In the genomic region with DNA sequence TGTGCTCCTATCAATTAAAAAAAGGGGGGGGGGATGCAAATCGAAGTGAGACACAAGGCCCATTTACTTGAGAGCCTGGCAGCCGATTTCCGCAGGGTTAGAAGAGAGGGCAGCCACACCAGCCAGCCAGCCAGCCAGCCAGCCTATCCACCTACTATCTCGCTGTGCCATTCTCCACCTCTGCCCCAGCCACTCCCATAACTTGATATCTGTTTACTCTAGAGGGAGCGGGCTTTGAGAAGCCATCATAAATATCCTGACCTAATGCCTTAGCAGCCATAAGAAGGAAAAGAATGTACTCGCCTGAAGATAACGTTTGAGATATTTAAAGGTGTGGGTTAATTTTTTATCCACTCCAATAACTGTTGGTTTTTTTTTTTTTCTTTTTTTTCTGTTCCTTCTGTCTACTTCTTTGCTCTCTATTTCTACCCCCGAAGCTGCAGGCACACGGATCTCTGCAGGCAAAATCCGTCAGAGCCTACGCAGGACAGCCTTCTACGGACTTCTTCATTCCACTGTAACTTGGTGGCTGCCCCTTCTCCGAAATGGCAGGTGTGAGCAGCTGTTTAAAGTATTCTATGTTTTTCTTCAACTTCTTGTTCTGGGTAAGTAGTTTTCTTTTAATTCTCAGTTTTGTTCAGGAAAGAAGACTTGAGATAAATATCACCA, we compare ENCODE assay signal across 9 mouse cellular contexts. TPM values are rescaled to one million over a fixed set of nuclear protein-coding genes. Genes with fewer than 3 reads are reported as not detected.
DNase-seq lines count a peak whose midpoint lies in the region; ATAC-seq and TF ChIP-seq lines count a peak whose summit lies in the region.
"Had no signal": no experiment of that assay in that cellular context is flagged by ENCODE, and none has a peak within 500 bp of the region (broad histone marks: within the 10 kb centered on the region; RNA-seq: fewer than 3 reads in every experiment).

No protein-coding gene starts in this region.

- H3K4me3 ChIP-seq in heart, embryonic 16.5 days (ENCODE audit: low read length): no peak overlapping the region
- H3K4me3 ChIP-seq in kidney, embryonic 16.5 days (ENCODE audit: low read length): peak overlapping the region; percentile 17; the same call in 1 of the 2 replicates
- H3K4me3 ChIP-seq in lung, postnatal 0 days (ENCODE audit: low read depth, low read length): peak overlapping the region; percentile 36
- peak overlapping the region; percentile 32 for H3K4me3 ChIP-seq in stomach, postnatal 0 days (ENCODE audit: low read depth, low read length)
- no peak overlapping the region for H3K4me3 ChIP-seq in forebrain, embryonic 13.5 days
- no peak overlapping the region for H3K4me3 ChIP-seq in forebrain, embryonic 12.5 days (replicated peaks)

- H3K4me1 ChIP-seq in heart, embryonic 16.5 days (ENCODE audit: control insufficient read depth, insufficient read depth, low read length): 0 out of 2 replicates have a peak, but pooled peaks cover 5% of the 10 kb centered on the region
- H3K4me1 ChIP-seq in kidney, embryonic 16.5 days (ENCODE audit: insufficient read depth, low read length): no peaks in the 10 kb centered on the region; the same call in 1 of the 2 replicates
- peaks cover 8% of the 10 kb centered on the region; the same call in 1 of the 2 replicates for H3K4me1 ChIP-seq in lung, postnatal 0 days (ENCODE audit: insufficient read depth, low read depth, low read length)
- H3K4me1 ChIP-seq in stomach, postnatal 0 days (replicated peaks; ENCODE audit: control insufficient read depth, insufficient read depth): no peaks in the 10 kb centered on the region; the same call in 1 of the 2 replicates
- no peaks in the 10 kb centered on the region for H3K4me1 ChIP-seq in forebrain, embryonic 13.5 days
- H3K4me1 ChIP-seq in forebrain, embryonic 12.5 days: no peaks in the 10 kb centered on the region

- H3K9me3 ChIP-seq in heart, embryonic 16.5 days (replicated peaks; ENCODE audit: control insufficient read depth, low read length): no peaks in the 10 kb centered on the region
- H3K9me3 ChIP-seq in kidney, embryonic 16.5 days (ENCODE audit: low read length): no peaks in the 10 kb centered on the region
- H3K9me3 ChIP-seq in lung, postnatal 0 days (ENCODE audit: low read length): no peaks in the 10 kb centered on the region
- H3K9me3 ChIP-seq in stomach, postnatal 0 days (ENCODE audit: control insufficient read depth, low read length): no peaks in the 10 kb centered on the region
- no peaks in the 10 kb centered on the region for H3K9me3 ChIP-seq in forebrain, embryonic 13.5 days (replicated peaks)
- no peaks in the 10 kb centered on the region for H3K9me3 ChIP-seq in forebrain, embryonic 12.5 days

- peak; percentile 95 for TF ChIP-seq EP300 in lung, postnatal 0 days (IDR thresholded peaks at IDR 0.05)
- TF ChIP-seq EP300 in stomach, postnatal 0 days (optimal IDR thresholded peaks at IDR 0.05): no peak

- no peaks in the 10 kb centered on the region for H3K27me3 ChIP-seq in heart, embryonic 16.5 days (ENCODE audit: control insufficient read depth, insufficient read depth, low read length)
- H3K27me3 ChIP-seq in kidney, embryonic 16.5 days (ENCODE audit: insufficient read depth, low read length): no peaks in the 10 kb centered on the region
- no peaks in the 10 kb centered on the region for H3K27me3 ChIP-seq in lung, postnatal 0 days (replicated peaks; ENCODE audit: insufficient read depth, low read length)
- no peaks in the 10 kb centered on the region for H3K27me3 ChIP-seq in stomach, postnatal 0 days (ENCODE audit: control insufficient read depth, insufficient read depth, low read length)
- H3K27me3 ChIP-seq in forebrain, embryonic 13.5 days: no peaks in the 10 kb centered on the region
- H3K27me3 ChIP-seq in forebrain, embryonic 12.5 days: no peaks in the 10 kb centered on the region

- H3K27ac ChIP-seq in heart, embryonic 16.5 days (ENCODE audit: low read length): no peak overlapping the region
- peak overlapping the region; percentile 63 for H3K27ac ChIP-seq in kidney, embryonic 16.5 days (ENCODE audit: low read length)
- H3K27ac ChIP-seq in lung, postnatal 0 days (ENCODE audit: low read length): peak overlapping the region; percentile 77
- peak overlapping the region; percentile 80 for H3K27ac ChIP-seq in stomach, postnatal 0 days (replicated peaks)
- no peak overlapping the region for H3K27ac ChIP-seq in forebrain, embryonic 13.5 days
- H3K27ac ChIP-seq in forebrain, embryonic 12.5 days: no peak overlapping the region

- no peak for TF ChIP-seq CTCF in lung, postnatal 0 days (IDR thresholded peaks at IDR 0.05)
- TF ChIP-seq CTCF in stomach, postnatal 0 days (IDR thresholded peaks at IDR 0.05; ENCODE audit: low read depth): no peak

- intact Hi-C loops in heart, postnatal 10 days (cut with DNase I): no loop called here

- WGBS in heart, embryonic 16.5 days: 38% methylated on average over 13 of the region's 13 CpGs
- WGBS in kidney, embryonic 16.5 days: 21% methylated on average over 13 of the region's 13 CpGs
- WGBS in lung, postnatal 0 days: 23% methylated on average over 13 of the region's 13 CpGs
- WGBS in stomach, postnatal 0 days: 8% methylated on average over 13 of the region's 13 CpGs
- 75% methylated on average over 13 of the region's 13 CpGs for WGBS in forebrain, embryonic 13.5 days
- WGBS in forebrain, embryonic 12.5 days: 70% methylated on average over 13 of the region's 13 CpGs

- no peak overlapping the region for H3K9ac ChIP-seq in heart, embryonic 16.5 days (ENCODE audit: low read length)
- H3K9ac ChIP-seq in kidney, embryonic 16.5 days (replicated peaks; ENCODE audit: low read length): no peak overlapping the region
- H3K9ac ChIP-seq in lung, postnatal 0 days (replicated peaks; ENCODE audit: low read depth): peak overlapping the region; percentile 30
- H3K9ac ChIP-seq in stomach, postnatal 0 days (ENCODE audit: low read length): 0 out of 2 replicates have a peak overlapping the region, but pooled peaks have one; percentile 38
- no peak overlapping the region for H3K9ac ChIP-seq in forebrain, embryonic 13.5 days
- H3K9ac ChIP-seq in forebrain, embryonic 12.5 days: no peak overlapping the region

- DNase-seq in heart, postnatal 10 days: no peak
- DNase-seq in lung, postnatal 0 days (ENCODE audit: low spot score): peak; percentile 88
- DNase-seq in stomach, postnatal 0 days (ENCODE audit: low spot score): peak; percentile 81
- DNase-seq in testis, postnatal 10 days (ENCODE audit: low spot score): no peak
- DNase-seq: adrenal gland, postnatal 14 days had no signal

- 0 out of 2 replicates have a peak overlapping the region, but pooled peaks have one; percentile 23 for H3K4me2 ChIP-seq in heart, embryonic 16.5 days (ENCODE audit: low read depth, low read length)
- H3K4me2 ChIP-seq in kidney, embryonic 16.5 days (replicated peaks; ENCODE audit: low read depth, low read length): peak overlapping the region; percentile 29; the same call in 1 of the 2 replicates
- peak overlapping the region; percentile 51 for H3K4me2 ChIP-seq in lung, postnatal 0 days (replicated peaks; ENCODE audit: low read depth, low read length)
- peak overlapping the region; percentile 29 for H3K4me2 ChIP-seq in stomach, postnatal 0 days (replicated peaks; ENCODE audit: low read depth)
- H3K4me2 ChIP-seq in forebrain, embryonic 13.5 days: no peak overlapping the region
- no peak overlapping the region for H3K4me2 ChIP-seq in forebrain, embryonic 12.5 days

- no peaks in the 10 kb centered on the region for H3K36me3 ChIP-seq in heart, embryonic 16.5 days (ENCODE audit: control insufficient read depth, insufficient read depth)
- H3K36me3 ChIP-seq in kidney, embryonic 16.5 days (ENCODE audit: insufficient read depth, low read length): no peaks in the 10 kb centered on the region
- H3K36me3 ChIP-seq in lung, postnatal 0 days (ENCODE audit: insufficient read depth, low read length): no peaks in the 10 kb centered on the region
- no peaks in the 10 kb centered on the region for H3K36me3 ChIP-seq in stomach, postnatal 0 days (ENCODE audit: control insufficient read depth, insufficient read depth, low read length)
- no peaks in the 10 kb centered on the region for H3K36me3 ChIP-seq in forebrain, embryonic 13.5 days (ENCODE audit: poor library complexity, severe bottlenecking)
- H3K36me3 ChIP-seq in forebrain, embryonic 12.5 days (replicated peaks): no peaks in the 10 kb centered on the region

- no peak for ATAC-seq in heart, embryonic 16.5 days (replicated peaks; ENCODE audit: extremely low read depth, insufficient read depth, low FRiP score)
- peak; percentile 91; the same call in 1 of the 2 replicates for ATAC-seq in kidney, embryonic 16.5 days (ENCODE audit: low FRiP score, low TSS enrichment)
- peak; percentile 97 for ATAC-seq in lung, postnatal 0 days
- peak; percentile 98 for ATAC-seq in stomach, postnatal 0 days (ENCODE audit: low FRiP score, low TSS enrichment)
- ATAC-seq in forebrain, embryonic 13.5 days: no peak
- no peak for ATAC-seq in forebrain, embryonic 12.5 days (ENCODE audit: low FRiP score)

RNA-seq across cellular contexts. Expression of gene Tspan8, which starts 0.6 kb away (rescaled TPM):
- 5.1 and 12.5 TPM in 2 replicates for polyA plus RNA-seq in heart, embryonic 16.5 days (2015; fragmentation: Nextera tagmentation; extraction: Ambion mirVana)
- total RNA-seq in heart, postnatal 10 days (2021): 1 to 10 TPM; 2.6 to 3.4 TPM
- polyA plus RNA-seq in kidney, embryonic 16.5 days (2015; fragmentation: Nextera tagmentation; extraction: Ambion mirVana): 45.7 TPM in 2 replicates
- 253 and 301 TPM in 2 replicates for polyA plus RNA-seq in lung, postnatal 0 days (2015; fragmentation: Nextera tagmentation; extraction: Ambion mirVana)
- 250 and 264 TPM in 2 replicates for polyA plus RNA-seq in stomach, postnatal 0 days (2015; fragmentation: Nextera tagmentation; extraction: Ambion mirVana)
- not detected in 2 replicates for polyA plus RNA-seq in forebrain, embryonic 13.5 days (2015; fragmentation: Nextera tagmentation; extraction: Ambion mirVana)
- 0.27 and 0.43 TPM in 2 replicates for polyA plus RNA-seq in forebrain, embryonic 12.5 days (2016; fragmentation: Nextera tagmentation; extraction: Ambion mirVana)

Comparison
In these comparisons a context has a peak if more than half of its experiments do, and no peak if none do; other contexts are left out.
1. ATAC-seq: peak in kidney, embryonic 16.5 days (single experiment), lung, postnatal 0 days (single experiment) and stomach, postnatal 0 days (single experiment); none in heart, embryonic 16.5 days (single experiment), forebrain, embryonic 13.5 days (single experiment) and forebrain, embryonic 12.5 days (single experiment).
2. H3K27ac ChIP-seq: peak in kidney, embryonic 16.5 days (single experiment), lung, postnatal 0 days (single experiment) and stomach, postnatal 0 days (single experiment); none in heart, embryonic 16.5 days (single experiment), forebrain, embryonic 13.5 days (single experiment) and forebrain, embryonic 12.5 days (single experiment).
3. H3K4me2 ChIP-seq: peak in heart, embryonic 16.5 days (single experiment), kidney, embryonic 16.5 days (single experiment), lung, postnatal 0 days (single experiment) and stomach, postnatal 0 days (single experiment); none in forebrain, embryonic 13.5 days (single experiment) and forebrain, embryonic 12.5 days (single experiment).
4. H3K4me3 ChIP-seq: peak in kidney, embryonic 16.5 days (single experiment), lung, postnatal 0 days (single experiment) and stomach, postnatal 0 days (single experiment); none in heart, embryonic 16.5 days (single experiment), forebrain, embryonic 13.5 days (single experiment) and forebrain, embryonic 12.5 days (single experiment).
5. H3K9ac ChIP-seq: peak in lung, postnatal 0 days (single experiment) and stomach, postnatal 0 days (single experiment); none in heart, embryonic 16.5 days (single experiment), kidney, embryonic 16.5 days (single experiment), forebrain, embryonic 13.5 days (single experiment) and forebrain, embryonic 12.5 days (single experiment).
6. DNase-seq: peak in lung, postnatal 0 days (single experiment) and stomach, postnatal 0 days (single experiment); none in heart, postnatal 10 days (0 of 2) and testis, postnatal 10 days (single experiment).